Mouse (Mus musculus) layer of hippocampus, adult 18-20 months (tissue): Measurements from ENCODE around the gene H2-Ab1. TPM values are rescaled to one million over a fixed set of nuclear protein-coding genes. Genes with fewer than 3 reads are reported as not detected.

Experiments
- DNase-seq, 2 experiments: peaks; one replicate each; pipeline ENCODE4 v3.0.0; 2022; ENCODE audit warnings: low spot score in 2 of 2
- total RNA-seq, 2 experiments: library from RNA; stranded (reverse); gene quantifications; 2 replicates each; pipeline ENCODE4 v1.2.3; 2021

H2-Ab1 gene
- total RNA-seq, 2 experiments from 2014 or later: 1.3 to 1.9 TPM

GRCm38 (mm10) chr17:34238706-34239105, 18.8 kb upstream of the H2-Ab1 start, which contains the start of gene H2-Ob:
H2-Ob (plus strand) TSS chr17:34238903.
- DNase-seq: peak in 1 of 2 experiments; percentile 62

GRCm38 (mm10) chr17:34239601-34240041, 17.9 kb upstream of the H2-Ab1 start:
- DNase-seq: no peak

GRCm38 (mm10) chr17:34240366-34240765, 17.1 kb upstream of the H2-Ab1 start:
- no peak for DNase-seq

GRCm38 (mm10) chr17:34240916-34241315, 16.6 kb upstream of the H2-Ab1 start:
- DNase-seq: no peak

GRCm38 (mm10) chr17:34244656-34245055, 12.8 kb upstream of the H2-Ab1 start:
- peak in 1 of 2 experiments; percentile 59 for DNase-seq

GRCm38 (mm10) chr17:34247047-34247446, 10.4 kb upstream of the H2-Ab1 start:
- no peak for DNase-seq

GRCm38 (mm10) chr17:34248764-34249163, 8.7 kb upstream of the H2-Ab1 start:
- DNase-seq: no peak

GRCm38 (mm10) chr17:34249361-34249760, 8.1 kb upstream of the H2-Ab1 start:
- no peak for DNase-seq

GRCm38 (mm10) chr17:34249878-34250277, 7.6 kb upstream of the H2-Ab1 start:
- peak; percentile 19 to 73 for DNase-seq

GRCm38 (mm10) chr17:34251666-34252065, 5.8 kb upstream of the H2-Ab1 start:
- DNase-seq: no peak

- DNase-seq: no peak
Measured at GRCm38 (mm10) chr17:34256501-34256900, 988 bp upstream of the H2-Ab1 start.

- no peak for DNase-seq
Measured at GRCm38 (mm10) chr17:34260551-34260950, 3.1 kb downstream of the H2-Ab1 start.

- DNase-seq: peak in 1 of 2 experiments; percentile 88
Measured at GRCm38 (mm10) chr17:34261502-34261901, 4.0 kb downstream of the H2-Ab1 start.

- peak; percentile 57 to 90 for DNase-seq
Measured at GRCm38 (mm10) chr17:34263068-34263467, 5.6 kb downstream of the H2-Ab1 start.

- DNase-seq: no peak
Measured at GRCm38 (mm10) chr17:34263811-34264371, 6.4 kb downstream of the H2-Ab1 start.

- DNase-seq: no peak
Measured at GRCm38 (mm10) chr17:34264452-34265351, 7.2 kb downstream of the H2-Ab1 start.

GRCm38 (mm10) chr17:34268262-34268661, 10.8 kb downstream of the H2-Ab1 start:
- no peak for DNase-seq

- no peak for DNase-seq
Measured at GRCm38 (mm10) chr17:34268748-34269147, 11.3 kb downstream of the H2-Ab1 start.

- no peak for DNase-seq
Measured at GRCm38 (mm10) chr17:34269817-34270216, 12.3 kb downstream of the H2-Ab1 start.

- no peak for DNase-seq
Measured at GRCm38 (mm10) chr17:34270230-34270629, 12.7 kb downstream of the H2-Ab1 start.

GRCm38 (mm10) chr17:34270940-34271339, 13.5 kb downstream of the H2-Ab1 start:
- DNase-seq: no peak

- no peak for DNase-seq
Measured at GRCm38 (mm10) chr17:34272102-34272501, 14.6 kb downstream of the H2-Ab1 start.
